Mouse (Mus musculus) hindbrain, embryonic 13.5 days (tissue): ENCODE data around the gene Gucy2c. TPM values are rescaled to one million over a fixed set of nuclear protein-coding genes. Genes with fewer than 3 reads are reported as not detected.
"Not testable (repeated sequence)": the region's sequence is repeated elsewhere in the genome, so short reads cannot be mapped to it uniquely, and the experiment has no call there.

Source experiments
- ATAC-seq: fragments of 200-750 bp; cut with Nextera tagmentation; 2 replicates; pipeline ENCODE4 v1.8.0; 2017; ENCODE audit warnings: moderate TSS enrichment; ENCODE audit not compliant: low FRiP score
- H3K27ac ChIP-seq: fragments of 300-500 bp; sonication (generic); 2 replicates; pipeline ENCODE4 v1.5.1; 2015; ENCODE audit warnings: inconsistent platforms, mild to moderate bottlenecking, moderate library complexity
- H3K27me3 ChIP-seq: fragments of 300-500 bp; sonication (generic); 2 replicates; pipeline ENCODE4 v1.6.1; 2015; ENCODE audit warnings: mild to moderate bottlenecking, inconsistent platforms
- H3K36me3 ChIP-seq: fragments of 300-500 bp; sonication (generic); 2 replicates; pipeline ENCODE4 v1.6.1; 2015; ENCODE audit warnings: mild to moderate bottlenecking, inconsistent platforms
- H3K4me1 ChIP-seq: fragments of 300-500 bp; sonication (generic); replicated peaks from 2 replicates; pipeline ENCODE4 v1.6.1; 2015; ENCODE audit warnings: inconsistent platforms
- H3K4me2 ChIP-seq: fragments of 300-500 bp; sonication (generic); 2 replicates; pipeline ENCODE4 v1.6.1; 2015; ENCODE audit warnings: inconsistent platforms, mild to moderate bottlenecking, moderate library complexity
- H3K4me3 ChIP-seq: fragments of 300-500 bp; sonication (generic); 2 replicates; pipeline ENCODE4 v1.5.1; 2015; ENCODE audit warnings: mild to moderate bottlenecking, inconsistent platforms
- H3K9ac ChIP-seq: fragments of 300-500 bp; sonication (generic); 2 replicates; pipeline ENCODE4 v1.6.1; 2015; ENCODE audit warnings: mild to moderate bottlenecking, inconsistent platforms
- H3K9me3 ChIP-seq: fragments of 300-500 bp; sonication (generic); 2 replicates; pipeline ENCODE4 v1.6.1; 2016; ENCODE audit warnings: inconsistent platforms
- WGBS: fragments of 180-500 bp; shearing (Covaris S2); methylation state at CpG from one replicate; pipeline ENCODE4 v1.1.7; 2015; 5-methylcytosine and 5-hydroxymethylcytosine counted together
- polyA plus RNA-seq: library from polyadenylated mRNA; unstranded; fragments of >200 nt; fragmentation: Nextera tagmentation; extraction: Ambion mirVana; gene quantifications from 2 replicates; pipeline ENCODE4 v1.2.1, GENCODE M21; 2015

Gene Gucy2c
- polyA plus RNA-seq, 1 experiment from 2014 or later = 0.09 TPM

DNA sequence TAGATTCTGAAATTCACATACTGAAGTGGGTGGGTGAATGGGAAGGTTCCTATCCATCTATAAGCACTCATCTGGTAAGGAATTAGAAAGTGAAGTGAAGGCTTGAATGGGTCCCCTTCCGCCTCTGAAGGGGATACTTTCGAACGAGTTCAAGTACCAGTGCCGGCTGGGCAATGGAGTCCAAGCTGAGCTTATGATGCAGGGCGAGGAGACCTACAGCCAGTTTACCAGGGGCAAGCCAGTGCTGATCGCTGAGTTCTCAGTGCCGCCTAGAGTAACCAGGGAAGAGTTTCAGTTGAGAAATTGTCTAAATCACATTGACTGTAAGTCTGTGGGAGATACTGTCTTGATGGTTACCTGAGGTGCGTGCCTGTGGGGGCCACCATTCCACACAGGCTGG, 19.1 kb upstream of the Gucy2c start:
- no peak for ATAC-seq
- no peaks in the 10 kb centered on the region for H3K36me3 ChIP-seq
- no peaks in the 10 kb centered on the region; the same call in 1 of the 2 replicates for H3K27me3 ChIP-seq
- peaks cover 14% of the 10 kb centered on the region for H3K4me1 ChIP-seq
- WGBS = 93% methylated on average over 8 of the region's 8 CpGs
- H3K9ac ChIP-seq = no peak overlapping the region; the same call in 1 of the 2 replicates
- no peak overlapping the region for H3K4me3 ChIP-seq
- no peaks in the 10 kb centered on the region for H3K9me3 ChIP-seq
- H3K4me2 ChIP-seq = no peak overlapping the region
- H3K27ac ChIP-seq = no peak overlapping the region

DNA sequence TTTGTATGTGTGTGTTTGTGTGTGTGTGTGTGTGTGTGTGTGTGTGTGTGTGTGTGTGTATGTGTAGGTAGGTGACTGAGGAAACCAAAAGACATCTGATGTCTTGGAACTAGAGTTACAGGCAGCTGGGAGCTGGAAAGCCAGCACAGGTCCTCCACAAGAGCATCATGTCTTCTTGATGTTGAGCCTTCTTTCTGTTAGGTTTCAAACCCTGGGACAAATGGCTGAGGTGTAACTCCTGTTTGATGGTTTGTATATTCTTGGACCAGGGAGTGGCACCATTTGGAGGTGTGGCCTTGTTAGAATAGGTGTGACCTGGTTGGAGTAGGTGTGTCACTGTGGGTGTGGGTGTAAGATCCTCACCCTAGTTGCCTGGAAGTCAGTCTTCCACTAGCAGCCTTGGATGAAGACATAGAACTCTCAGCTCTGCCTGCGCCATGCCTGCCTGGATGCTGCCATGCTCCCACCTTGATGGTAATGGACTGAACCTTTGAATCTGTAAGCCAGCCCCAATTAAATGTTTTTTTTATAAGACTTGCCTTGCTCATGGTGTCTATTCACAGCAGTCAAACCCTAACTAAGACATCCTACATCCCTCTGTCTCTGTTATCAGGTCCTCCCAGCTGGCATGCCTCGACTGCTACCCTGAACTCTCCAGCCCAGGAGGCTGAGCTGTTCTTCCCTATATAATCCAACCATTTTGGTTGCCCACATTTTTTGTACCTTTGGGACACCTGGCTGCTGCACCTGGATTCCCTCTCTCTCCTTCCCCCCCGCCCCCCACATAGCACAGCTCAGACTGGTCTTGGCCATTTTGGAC, 16.5 kb upstream of the Gucy2c start:
- whole genome bisulfite sequencing = 93% methylated on average over 3 of the region's 3 CpGs
- not testable (repeated sequence) for H3K36me3 ChIP-seq, ATAC-seq, H3K9me3 ChIP-seq, H3K27ac ChIP-seq, H3K9ac ChIP-seq, H3K4me2 ChIP-seq, H3K4me3 ChIP-seq, H3K4me1 ChIP-seq, H3K27me3 ChIP-seq

DNA sequence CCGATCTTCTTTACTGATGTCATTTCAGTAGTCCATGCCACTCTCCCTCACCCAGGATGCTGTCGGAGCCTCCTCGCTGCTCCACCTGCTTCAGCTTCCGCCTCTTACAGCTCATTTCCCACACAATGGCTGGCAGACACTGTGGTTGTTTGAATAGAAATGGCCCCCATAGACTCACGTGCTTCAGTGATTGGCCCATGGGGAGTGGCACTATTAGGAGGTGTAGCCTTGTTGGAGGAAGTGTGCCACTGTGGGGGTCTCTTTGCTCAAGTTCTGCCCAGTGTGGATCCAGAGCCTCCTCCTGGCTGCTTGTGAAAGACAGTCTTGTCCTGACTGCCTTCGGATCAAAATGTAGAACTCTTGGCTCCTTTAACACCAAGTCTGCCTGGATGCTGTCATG, 14.3 kb upstream of the Gucy2c start:
- H3K4me2 ChIP-seq = no peak overlapping the region
- no peaks in the 10 kb centered on the region for H3K36me3 ChIP-seq
- no peak overlapping the region for H3K27ac ChIP-seq
- H3K27me3 ChIP-seq = peaks cover 7% of the 10 kb centered on the region; the same call in 1 of the 2 replicates
- H3K4me1 ChIP-seq = peaks cover 5% of the 10 kb centered on the region
- ATAC-seq = no peak
- no peak overlapping the region for H3K9ac ChIP-seq
- H3K4me3 ChIP-seq = no peak overlapping the region
- WGBS = 50% methylated on average over 6 of the region's 6 CpGs
- no peaks in the 10 kb centered on the region for H3K9me3 ChIP-seq

DNA sequence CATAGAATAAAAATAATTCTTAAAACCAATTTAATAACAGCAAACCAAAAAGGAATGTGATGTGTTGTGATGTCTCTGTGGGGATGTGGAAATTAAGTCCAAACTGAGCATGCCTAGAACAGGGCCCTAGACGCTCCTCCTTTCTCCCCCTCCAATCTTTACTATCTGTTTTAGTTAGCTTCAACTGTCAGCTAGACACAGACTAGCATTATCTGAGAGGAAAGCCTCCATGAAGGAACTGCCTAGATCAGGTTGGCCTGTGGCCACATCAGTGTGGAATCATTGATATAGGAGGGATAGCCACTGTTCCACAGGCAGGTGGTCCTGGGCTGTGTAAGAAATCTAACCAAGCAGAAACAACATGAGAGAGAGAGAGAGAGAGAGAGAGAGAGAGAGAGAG, 13.5 kb upstream of the Gucy2c start:
- Histone ChIP-seq H3K4me1 (peaks cover 5% of the 10 kb centered on the region), H3K9me3 (no peaks in the 10 kb centered on the region), H3K9ac (no peak overlapping the region), H3K27ac (no peak overlapping the region), H3K27me3 (peaks cover 7% of the 10 kb centered on the region; the same call in 1 of the 2 replicates), H3K36me3 (no peaks in the 10 kb centered on the region), H3K4me3 (no peak overlapping the region), H3K4me2 (no peak overlapping the region)
- 62% methylated on average over 1 of the region's 1 CpGs for WGBS
- no peak for ATAC-seq

DNA sequence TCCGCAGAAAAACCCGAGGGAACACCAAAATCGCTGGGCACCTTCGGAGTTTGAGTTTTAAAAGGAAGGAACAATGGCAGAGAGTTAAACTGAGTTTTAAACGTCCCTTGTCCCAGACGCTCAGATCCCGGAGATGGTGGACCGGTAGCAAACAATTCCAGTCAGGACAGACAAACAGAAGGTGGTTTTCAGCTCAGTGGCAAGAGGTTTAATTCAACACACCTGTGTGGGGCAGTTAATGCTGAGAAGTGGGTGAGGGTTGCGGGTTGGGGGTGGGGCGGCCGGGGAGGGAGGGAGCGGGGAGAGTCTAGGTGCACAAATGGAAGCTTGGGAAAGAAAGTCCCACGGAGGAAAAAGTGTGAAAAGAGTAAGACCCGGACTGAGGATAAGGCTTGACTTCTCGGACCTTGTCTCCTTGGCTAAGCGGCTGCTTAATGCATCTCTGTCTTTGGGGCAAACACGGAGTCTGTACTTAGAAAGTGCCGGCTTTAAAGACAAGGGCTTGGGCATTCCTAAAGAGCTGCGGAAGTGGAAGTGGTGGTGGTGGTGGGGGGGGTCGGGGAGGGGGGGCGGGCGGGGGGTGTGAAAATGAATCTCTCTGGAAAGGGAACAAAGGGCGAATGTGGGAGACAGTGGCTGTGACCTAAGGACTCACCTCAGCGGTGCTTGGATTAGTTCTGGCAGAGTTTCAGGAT, 12.4 kb upstream of the Gucy2c start:
- peaks cover 7% of the 10 kb centered on the region; the same call in 1 of the 2 replicates for H3K27me3 ChIP-seq
- ATAC-seq = peak; percentile 24; the same call in 1 of the 2 replicates
- H3K36me3 ChIP-seq = no peaks in the 10 kb centered on the region
- H3K4me2 ChIP-seq = peak overlapping the region; percentile 62
- WGBS = 2% methylated on average over 24 of the region's 24 CpGs
- H3K27ac ChIP-seq = no peak overlapping the region
- no peaks in the 10 kb centered on the region for H3K9me3 ChIP-seq
- H3K9ac ChIP-seq = peak overlapping the region; percentile 21
- H3K4me3 ChIP-seq = peak overlapping the region; percentile 30
- peaks cover 5% of the 10 kb centered on the region for H3K4me1 ChIP-seq

DNA sequence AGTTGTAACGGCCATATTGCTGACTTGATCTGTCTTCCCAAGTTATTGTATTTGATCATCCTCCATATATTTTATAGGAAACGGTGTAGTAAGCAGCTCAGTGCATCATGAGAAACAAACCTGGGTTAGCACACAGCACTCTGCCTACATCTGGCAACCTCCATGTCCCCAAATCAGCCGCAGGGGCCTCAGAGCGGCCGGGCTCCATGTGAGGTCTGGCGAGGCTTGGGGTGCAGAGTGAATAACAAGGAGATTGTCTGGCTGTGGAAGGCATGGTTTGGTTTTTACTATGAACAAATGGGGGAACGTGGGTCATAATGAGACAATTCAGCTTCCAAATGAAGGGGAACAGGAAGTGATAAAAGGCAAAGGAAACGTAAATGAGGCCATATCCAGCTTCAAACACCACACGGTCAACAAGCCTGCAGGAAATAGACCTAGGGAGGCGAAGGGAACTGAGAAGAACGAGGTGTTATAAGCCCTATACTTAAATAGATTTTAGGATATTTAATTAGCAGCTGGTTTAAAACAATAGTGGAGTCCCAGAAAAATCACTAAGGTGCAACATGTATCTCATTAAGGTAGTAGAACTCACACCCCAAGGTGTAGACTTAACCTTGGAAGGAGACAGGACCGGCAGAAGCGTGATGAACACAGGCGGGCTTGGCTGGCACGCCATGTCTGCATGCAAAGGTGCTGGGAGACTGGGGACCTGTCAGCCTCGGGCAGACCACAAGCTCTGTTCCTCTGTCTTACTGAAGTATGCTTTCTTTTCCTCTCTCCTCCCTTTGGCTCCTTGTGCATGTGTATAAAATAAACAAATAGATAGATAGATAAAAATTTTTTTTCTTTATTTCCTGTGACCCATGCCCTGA, 11.6 kb upstream of the Gucy2c start:
- H3K9me3 ChIP-seq = no peaks in the 10 kb centered on the region
- peaks cover 7% of the 10 kb centered on the region; the same call in 1 of the 2 replicates for H3K27me3 ChIP-seq
- 37% methylated on average over 16 of the region's 16 CpGs for WGBS
- H3K36me3 ChIP-seq = no peaks in the 10 kb centered on the region
- no peak for ATAC-seq
- H3K4me1 ChIP-seq = peaks cover 5% of the 10 kb centered on the region
- no peak overlapping the region for H3K27ac ChIP-seq
- peak overlapping the region; percentile 62 for H3K4me2 ChIP-seq
- H3K4me3 ChIP-seq = peak overlapping the region; percentile 30
- H3K9ac ChIP-seq = peak overlapping the region; percentile 21; the same call in 1 of the 2 replicates

DNA sequence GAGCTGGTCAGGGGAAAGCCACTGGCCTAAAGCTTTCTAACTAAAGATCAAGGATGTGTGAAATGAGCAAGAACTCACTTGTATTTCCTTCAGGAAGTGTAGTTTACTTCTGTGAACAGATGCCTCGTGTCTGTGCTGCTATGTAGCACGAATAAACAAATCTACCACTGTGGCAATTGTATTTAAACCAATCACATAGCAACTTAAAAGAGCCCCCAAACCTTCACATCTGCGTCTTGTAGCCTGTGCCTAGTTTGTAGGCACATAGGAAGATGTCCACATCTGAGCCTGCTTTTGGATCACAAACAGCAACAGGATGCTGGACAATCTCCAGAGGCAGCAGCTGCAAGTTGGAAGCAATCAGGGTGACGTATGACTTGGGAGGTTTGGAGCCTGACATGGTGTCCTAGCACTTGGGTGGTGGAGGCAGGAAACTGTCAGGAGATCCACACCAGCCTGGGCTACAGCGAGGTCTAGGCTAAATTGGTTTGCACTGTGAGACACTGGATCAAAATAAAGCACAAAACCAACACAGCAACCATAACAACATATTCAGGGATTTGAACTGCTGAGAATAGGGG, 7.9 kb upstream of the Gucy2c start:
- no peaks in the 10 kb centered on the region for H3K9me3 ChIP-seq
- H3K27ac ChIP-seq = no peak overlapping the region
- H3K9ac ChIP-seq = no peak overlapping the region
- no peak overlapping the region for H3K4me3 ChIP-seq
- no peak for ATAC-seq
- H3K4me1 ChIP-seq = peaks cover 5% of the 10 kb centered on the region
- H3K27me3 ChIP-seq = peaks cover 7% of the 10 kb centered on the region; the same call in 1 of the 2 replicates
- 82% methylated on average over 5 of the region's 5 CpGs for WGBS
- no peaks in the 10 kb centered on the region for H3K36me3 ChIP-seq
- no peak overlapping the region for H3K4me2 ChIP-seq

DNA sequence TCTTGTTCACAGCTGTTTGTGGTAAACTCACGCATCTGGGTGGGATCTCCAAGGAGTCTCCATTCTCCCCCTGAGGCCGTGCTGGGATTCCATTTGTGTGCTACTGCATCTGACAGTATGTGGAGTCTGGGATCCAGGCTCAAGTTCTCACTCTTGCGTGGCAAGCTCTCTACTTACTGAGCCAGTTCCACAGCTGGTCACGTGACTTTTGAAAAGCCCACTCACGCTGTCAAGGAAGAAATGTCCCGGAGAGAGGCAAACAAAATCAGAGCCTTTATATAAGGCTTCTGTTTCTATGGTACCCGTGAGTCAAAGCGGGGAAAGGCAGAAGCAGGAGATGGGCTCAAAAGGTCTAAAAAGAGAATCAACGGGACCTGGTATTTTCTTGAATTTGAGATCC, 1.2 kb upstream of the Gucy2c start:
- no peaks in the 10 kb centered on the region for H3K27me3 ChIP-seq
- no peak overlapping the region for H3K4me3 ChIP-seq
- ATAC-seq = no peak
- no peak overlapping the region for H3K27ac ChIP-seq
- H3K4me1 ChIP-seq = no peaks in the 10 kb centered on the region
- H3K9me3 ChIP-seq = no peaks in the 10 kb centered on the region
- H3K9ac ChIP-seq = no peak overlapping the region
- WGBS = 82% methylated on average over 9 of the region's 9 CpGs
- H3K4me2 ChIP-seq = no peak overlapping the region
- no peaks in the 10 kb centered on the region for H3K36me3 ChIP-seq

DNA sequence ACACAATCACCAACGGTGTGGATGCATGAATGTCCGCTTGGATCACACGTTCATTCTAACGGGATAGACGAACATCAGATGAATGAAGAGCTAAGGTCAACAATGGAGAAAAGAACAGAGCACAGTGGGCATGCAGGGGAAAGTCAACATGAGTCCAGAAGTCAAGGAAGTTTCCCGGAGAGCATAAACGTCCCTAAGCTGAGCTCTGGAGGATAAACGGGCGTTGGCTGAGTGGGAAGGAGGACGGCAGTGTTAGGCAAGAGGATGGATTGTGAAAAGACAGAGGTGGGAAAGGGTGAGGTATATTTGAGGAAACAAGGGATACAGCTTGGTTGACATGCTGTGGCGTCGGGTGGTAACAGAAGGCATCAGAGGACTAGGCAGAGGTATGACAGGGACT, 581 bp upstream of the Gucy2c start:
- Histone ChIP-seq H3K27ac (no peak overlapping the region), H3K9ac (no peak overlapping the region), H3K9me3 (no peaks in the 10 kb centered on the region), H3K4me1 (no peaks in the 10 kb centered on the region), H3K27me3 (no peaks in the 10 kb centered on the region), H3K36me3 (no peaks in the 10 kb centered on the region), H3K4me2 (no peak overlapping the region), H3K4me3 (no peak overlapping the region)
- ATAC-seq = no peak
- 82% methylated on average over 12 of the region's 12 CpGs for WGBS

DNA sequence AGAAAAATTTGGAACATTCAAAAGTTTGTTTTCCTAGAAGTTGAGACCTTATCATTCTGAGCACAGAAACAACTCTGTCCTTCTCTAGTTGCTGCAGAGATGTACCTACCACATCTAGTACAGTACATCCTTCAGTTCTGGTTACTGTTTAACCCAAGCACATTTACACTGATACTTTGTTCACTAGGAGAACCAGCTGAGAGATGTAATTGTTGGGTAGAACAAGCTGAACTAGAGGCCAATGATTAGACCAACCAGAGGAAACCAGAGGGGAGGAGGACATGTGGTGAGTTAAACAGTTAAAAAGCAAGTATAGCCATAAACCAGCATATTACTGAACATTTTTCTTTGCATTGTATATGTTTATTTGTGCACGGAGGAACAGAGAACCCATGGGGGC, 5.2 kb downstream of the Gucy2c start:
- no peaks in the 10 kb centered on the region for H3K27me3 ChIP-seq
- H3K4me1 ChIP-seq = no peaks in the 10 kb centered on the region
- H3K4me2 ChIP-seq = no peak overlapping the region
- no peak overlapping the region for H3K9ac ChIP-seq
- H3K27ac ChIP-seq = no peak overlapping the region
- H3K36me3 ChIP-seq = no peaks in the 10 kb centered on the region
- no peak for ATAC-seq
- no peaks in the 10 kb centered on the region for H3K9me3 ChIP-seq
- WGBS = 78% methylated on average over 1 of the region's 1 CpGs
- no peak overlapping the region for H3K4me3 ChIP-seq

DNA sequence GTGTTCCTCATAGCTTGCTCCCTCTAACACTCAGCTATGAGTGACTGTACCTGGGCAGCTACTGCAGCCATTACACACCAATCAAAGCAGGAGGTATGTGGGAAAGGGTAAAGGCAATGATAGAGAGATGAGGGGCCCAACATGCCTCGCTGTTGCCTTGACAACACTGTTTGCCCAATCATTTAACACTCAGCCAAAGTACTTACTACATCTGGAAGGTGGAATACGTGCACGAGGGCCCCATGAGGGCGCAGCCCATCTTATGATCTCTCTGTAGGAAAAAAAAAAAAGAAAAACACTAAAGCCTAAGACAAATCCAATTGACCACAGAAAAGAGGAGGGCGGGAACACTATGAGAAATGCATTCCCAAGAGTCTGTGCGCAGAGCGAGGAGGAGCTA, 11.7 kb downstream of the Gucy2c start:
- no peak overlapping the region for H3K4me2 ChIP-seq
- no peaks in the 10 kb centered on the region for H3K27me3 ChIP-seq
- no peak for ATAC-seq
- 0 out of 2 replicates have a peak, but pooled peaks cover 4% of the 10 kb centered on the region for H3K9me3 ChIP-seq
- no peak overlapping the region for H3K27ac ChIP-seq
- 86% methylated on average over 7 of the region's 7 CpGs for WGBS
- H3K9ac ChIP-seq = no peak overlapping the region
- H3K36me3 ChIP-seq = no peaks in the 10 kb centered on the region
- no peaks in the 10 kb centered on the region for H3K4me1 ChIP-seq
- no peak overlapping the region for H3K4me3 ChIP-seq

DNA sequence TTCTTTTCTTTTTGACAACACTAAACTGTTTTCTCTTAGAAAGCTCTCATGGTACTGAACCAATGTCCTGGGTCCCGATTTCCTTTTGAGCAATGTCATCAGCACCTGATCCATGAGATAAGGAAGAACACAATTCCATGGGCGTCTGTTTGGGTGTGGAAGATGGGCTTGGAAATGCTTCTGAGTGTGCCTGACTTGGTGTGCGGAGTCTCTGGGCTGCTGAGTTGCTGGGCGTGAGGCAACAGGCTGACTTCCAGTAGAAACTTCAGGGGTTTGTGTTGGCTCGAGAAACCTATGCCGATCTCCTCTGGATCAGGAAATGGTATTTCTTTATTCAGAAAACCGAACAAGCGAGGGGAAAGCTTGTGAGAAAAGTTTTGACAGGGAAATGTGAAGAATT, 12.4 kb downstream of the Gucy2c start:
- no peaks in the 10 kb centered on the region for H3K36me3 ChIP-seq
- no peak overlapping the region for H3K27ac ChIP-seq
- H3K9me3 ChIP-seq = 0 out of 2 replicates have a peak, but pooled peaks cover 4% of the 10 kb centered on the region
- H3K4me3 ChIP-seq = no peak overlapping the region
- H3K4me2 ChIP-seq = no peak overlapping the region
- no peaks in the 10 kb centered on the region for H3K4me1 ChIP-seq
- no peak for ATAC-seq
- WGBS = 89% methylated on average over 8 of the region's 8 CpGs
- no peaks in the 10 kb centered on the region for H3K27me3 ChIP-seq
- H3K9ac ChIP-seq = no peak overlapping the region
